Mouse (Mus musculus) kidney, embryonic 14.5 days (tissue): ENCODE data around the gene Stat5a. TPM values are rescaled to one million over a fixed set of nuclear protein-coding genes. Genes with fewer than 3 reads are reported as not detected.

Source experiments
- ATAC-seq: fragments of 200-750 bp; cut with Nextera tagmentation; 2 replicates; pipeline ENCODE4 v1.8.0; 2017; ENCODE audit warnings: moderate number of reproducible peaks, mild to moderate bottlenecking, moderate TSS enrichment, moderate library complexity; ENCODE audit not compliant: low FRiP score, low TSS enrichment
- H3K27ac ChIP-seq: fragments of 300-500 bp; sonication (generic); 2 replicates; pipeline ENCODE4 v1.5.1; 2014; ENCODE audit warnings: low read depth, mild to moderate bottlenecking, low read length, moderate library complexity, mixed read lengths
- H3K27me3 ChIP-seq: fragments of 300-500 bp; sonication (generic); 2 replicates; pipeline ENCODE4 v1.6.1; 2014; ENCODE audit warnings: mild to moderate bottlenecking, low read length; ENCODE audit not compliant: control insufficient read depth, insufficient read depth
- H3K36me3 ChIP-seq: fragments of 300-500 bp; sonication (generic); 2 replicates; pipeline ENCODE4 v1.6.1; 2014; ENCODE audit warnings: low read length, mixed read lengths; ENCODE audit not compliant: control insufficient read depth, insufficient read depth
- H3K4me1 ChIP-seq: fragments of 300-500 bp; sonication (generic); 2 replicates; pipeline ENCODE4 v1.6.1; 2014; ENCODE audit warnings: low read length, mixed read lengths; ENCODE audit not compliant: control insufficient read depth, insufficient read depth
- H3K4me2 ChIP-seq: fragments of 300-500 bp; sonication (generic); replicated peaks from 2 replicates; pipeline ENCODE4 v1.6.1; 2014; ENCODE audit warnings: low read depth, mild to moderate bottlenecking, low read length
- H3K4me3 ChIP-seq: fragments of 300-500 bp; sonication (generic); 2 replicates; pipeline ENCODE4 v1.5.1; 2014; ENCODE audit warnings: mild to moderate bottlenecking, low read length
- H3K9ac ChIP-seq: fragments of 300-500 bp; sonication (generic); 2 replicates; pipeline ENCODE4 v1.6.1; 2014; ENCODE audit warnings: low read depth, mild to moderate bottlenecking, low read length, moderate library complexity
- H3K9me3 ChIP-seq: fragments of 300-500 bp; sonication (generic); 2 replicates; pipeline ENCODE4 v1.6.1; 2016; ENCODE audit warnings: low read length; ENCODE audit not compliant: control insufficient read depth
- WGBS: fragments of 180-500 bp; shearing (Covaris S2); extraction: QIAGEN DNeasy Blood & Tissue Kit; methylation state at CpG from one replicate; pipeline ENCODE4 v1.1.7; 2014; 5-methylcytosine and 5-hydroxymethylcytosine counted together
- polyA plus RNA-seq: library from polyadenylated mRNA; unstranded; fragments of >200 nt; fragmentation: Nextera tagmentation; extraction: Ambion mirVana; gene quantifications from 2 replicates; pipeline ENCODE4 v1.2.1, GENCODE M21; 2014

Stat5a gene
- 2.0 and 3.0 TPM in 2 replicates for polyA plus RNA-seq

DNA sequence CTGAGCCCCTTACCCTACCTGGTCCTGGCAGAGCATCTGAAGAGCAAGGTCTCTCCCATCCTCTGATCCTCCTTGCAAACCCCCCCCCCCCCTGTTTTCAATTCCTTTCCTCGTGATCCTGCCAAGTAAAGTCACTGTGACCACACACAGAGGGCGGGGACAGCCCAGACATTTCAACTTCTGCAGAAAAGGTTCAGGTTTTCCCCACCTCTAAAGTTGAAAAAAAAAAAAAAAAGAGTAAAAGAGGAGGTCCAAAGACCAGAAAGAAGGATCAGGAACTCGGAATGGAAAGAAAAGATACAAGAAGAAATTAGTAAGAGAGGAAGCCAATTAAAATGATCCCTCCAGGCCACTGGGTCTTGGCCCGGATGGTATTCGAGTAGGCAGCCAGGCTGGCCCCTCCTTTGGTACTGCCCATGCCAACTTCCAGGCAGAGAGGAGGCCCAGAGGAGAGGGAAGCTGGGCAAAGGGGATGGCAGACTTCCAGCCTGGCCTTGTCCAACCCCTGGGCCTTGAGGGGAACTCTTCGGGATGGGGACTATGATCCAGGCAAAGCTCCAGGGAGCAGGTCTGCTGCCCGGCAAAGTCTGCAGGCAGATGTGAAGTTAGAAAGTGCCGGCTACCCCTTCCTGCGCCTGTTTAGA lies at the start of gene Stat5a:
Stat5a (plus strand) TSS at position 417 of the 644 bp plus-strand sequence.
- Histone ChIP-seq H3K27me3 (peaks cover 15% of the 10 kb centered on the region; the same call in 1 of the 2 replicates), H3K36me3 (no peaks in the 10 kb centered on the region), H3K9ac (peak within 1 kb of the TSS; percentile 54), H3K9me3 (no peaks in the 10 kb centered on the region), H3K4me1 (no peaks in the 10 kb centered on the region), H3K4me3 (peak within 1 kb of the TSS; percentile 51), H3K4me2 (peak within 1 kb of the TSS; percentile 58), H3K27ac (no peak within 1 kb of the TSS)
- no peak for ATAC-seq
- 54% methylated on average over 9 of the region's 9 CpGs for WGBS

DNA sequence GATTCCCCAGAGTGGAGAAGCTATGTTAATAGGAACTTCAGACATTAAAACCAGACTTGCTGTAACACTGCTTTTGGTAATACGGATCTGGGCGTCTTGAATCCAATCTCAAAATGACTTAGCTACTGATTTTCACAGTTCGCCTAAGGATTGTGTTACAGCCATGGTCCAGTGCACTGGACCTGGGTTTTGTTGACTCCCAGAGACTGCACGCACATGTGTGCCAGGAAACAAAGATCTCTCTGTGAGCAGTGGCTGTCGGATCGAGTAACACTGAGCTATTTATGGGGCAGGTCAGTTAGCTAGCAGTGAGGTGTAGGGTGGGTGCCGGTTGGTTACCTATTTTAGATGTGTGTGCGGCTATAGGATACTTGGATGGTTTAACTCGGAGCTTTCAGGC lies 48.6 kb upstream of the Stat5a start:
- peak; percentile 88 for ATAC-seq
- Histone ChIP-seq H3K4me1 (peaks cover 3% of the 10 kb centered on the region; the same call in 1 of the 2 replicates), H3K4me3 (no peak overlapping the region), H3K9ac (no peak overlapping the region), H3K27ac (no peak overlapping the region; the same call in 1 of the 2 replicates), H3K36me3 (no peaks in the 10 kb centered on the region), H3K27me3 (no peaks in the 10 kb centered on the region), H3K9me3 (no peaks in the 10 kb centered on the region), H3K4me2 (no peak overlapping the region)
- WGBS = 32% methylated on average over 9 of the region's 9 CpGs

DNA sequence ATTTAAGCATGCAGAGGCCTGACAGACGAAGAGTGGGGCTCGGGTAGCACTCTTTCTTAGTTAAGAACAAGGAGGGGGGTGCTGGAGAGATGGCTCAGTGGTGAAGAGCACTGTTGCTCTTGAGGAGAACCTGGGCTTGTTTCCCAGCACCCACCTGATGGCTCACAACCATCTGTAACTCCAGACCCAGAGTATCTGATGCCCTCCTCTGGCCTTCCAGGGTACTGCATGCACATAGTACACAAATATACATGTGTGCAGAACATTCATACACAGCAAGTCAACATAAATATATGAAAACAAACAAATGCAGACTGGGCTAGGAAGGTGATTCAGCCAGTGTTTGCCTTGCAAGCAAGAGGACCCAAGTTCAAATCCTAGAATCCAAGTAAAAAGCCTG lies 48.0 kb upstream of the Stat5a start:
- no peak overlapping the region for H3K4me2 ChIP-seq
- WGBS = 78% methylated on average over 2 of the region's 2 CpGs
- H3K27me3 ChIP-seq = no peaks in the 10 kb centered on the region
- no peak for ATAC-seq
- H3K4me1 ChIP-seq = peaks cover 3% of the 10 kb centered on the region; the same call in 1 of the 2 replicates
- no peak overlapping the region for H3K9ac ChIP-seq
- no peaks in the 10 kb centered on the region for H3K36me3 ChIP-seq
- H3K27ac ChIP-seq = peak overlapping the region; percentile 55; the same call in 1 of the 2 replicates
- H3K9me3 ChIP-seq = no peaks in the 10 kb centered on the region
- H3K4me3 ChIP-seq = no peak overlapping the region

DNA sequence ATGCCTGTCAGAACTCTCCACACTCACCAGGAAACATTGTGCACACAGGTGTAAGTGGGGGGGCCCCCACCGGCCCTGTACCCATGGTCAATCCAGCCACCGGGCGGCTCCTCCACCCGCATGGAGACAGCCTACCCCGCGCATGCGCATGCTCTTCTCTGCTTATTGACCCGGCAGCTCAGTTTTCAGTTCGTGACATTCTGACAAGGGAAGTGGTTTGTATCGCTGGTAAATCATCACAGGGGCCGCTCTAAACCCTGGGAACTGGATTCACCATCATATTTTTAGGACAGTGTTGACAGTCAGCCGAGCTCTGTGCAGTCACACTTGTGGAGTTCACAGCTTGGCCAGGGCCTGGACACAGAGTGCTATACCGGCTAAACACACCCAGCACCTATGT lies 44.7 kb upstream of the Stat5a start:
- Histone ChIP-seq H3K27ac (no peak overlapping the region), H3K4me2 (peak overlapping the region; percentile 35)
- 0 out of 2 replicates have a peak, but pooled peaks have one; percentile 37 for ATAC-seq

DNA sequence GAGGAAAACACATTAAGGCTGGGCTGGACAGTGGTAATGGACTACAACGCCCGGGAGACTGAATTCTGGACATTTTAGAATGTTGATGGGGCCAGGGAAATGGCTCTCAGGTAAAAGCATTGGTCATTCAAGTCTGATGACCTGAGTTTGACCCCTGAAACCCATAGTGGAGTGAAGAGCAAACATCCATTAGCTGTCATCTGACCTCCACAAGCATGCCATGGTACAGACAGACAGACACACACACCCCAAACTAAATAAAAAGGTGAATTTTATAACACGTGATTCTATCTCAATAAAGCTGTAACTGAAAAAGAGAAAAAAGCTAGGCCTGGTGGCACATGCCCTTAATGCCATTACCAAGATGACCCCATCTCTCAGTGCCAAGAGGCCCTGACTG lies 42.8 kb upstream of the Stat5a start:
- Histone ChIP-seq H3K36me3 (no peaks in the 10 kb centered on the region), H3K4me1 (no peaks in the 10 kb centered on the region), H3K27me3 (no peaks in the 10 kb centered on the region), H3K4me3 (no peak overlapping the region), H3K4me2 (no peak overlapping the region), H3K9ac (no peak overlapping the region), H3K27ac (no peak overlapping the region), H3K9me3 (no peaks in the 10 kb centered on the region)
- ATAC-seq = no peak
- WGBS = 52% methylated on average over 3 of the region's 3 CpGs

More for the DNA sequence above, 44.7 kb upstream of the Stat5a start:
- Histone ChIP-seq H3K36me3 (no peaks in the 10 kb centered on the region), H3K9ac (peak overlapping the region; percentile 34; the same call in 1 of the 2 replicates), H3K27me3 (no peaks in the 10 kb centered on the region), H3K9me3 (no peaks in the 10 kb centered on the region), H3K4me1 (peaks cover 3% of the 10 kb centered on the region; the same call in 1 of the 2 replicates), H3K4me3 (no peak overlapping the region)
- 18% methylated on average over 13 of the region's 13 CpGs for WGBS

DNA sequence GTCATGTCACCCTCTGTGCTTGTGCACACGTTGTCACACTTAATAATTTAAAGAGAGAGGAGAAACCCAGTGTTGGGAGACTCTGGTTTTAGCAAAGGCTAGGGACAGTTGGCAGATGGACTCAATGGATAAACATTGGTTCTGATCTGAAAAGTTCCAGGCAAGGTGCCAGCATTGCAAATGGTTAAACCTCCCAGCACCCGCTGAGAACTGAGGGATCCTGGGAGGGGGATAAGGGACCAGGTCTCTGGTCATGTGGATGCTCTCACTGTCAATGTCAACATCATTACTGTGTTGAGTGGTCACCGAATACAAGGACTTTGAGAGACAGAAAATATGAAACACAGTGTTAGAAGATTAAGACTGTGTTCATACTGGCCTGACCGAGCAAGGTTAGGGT lies 42.4 kb upstream of the Stat5a start:
- no peaks in the 10 kb centered on the region for H3K36me3 ChIP-seq
- WGBS = 68% methylated on average over 4 of the region's 4 CpGs
- H3K4me2 ChIP-seq = no peak overlapping the region
- no peaks in the 10 kb centered on the region for H3K27me3 ChIP-seq
- no peak overlapping the region for H3K9ac ChIP-seq
- no peak overlapping the region for H3K27ac ChIP-seq
- no peak for ATAC-seq
- H3K9me3 ChIP-seq = no peaks in the 10 kb centered on the region
- H3K4me1 ChIP-seq = no peaks in the 10 kb centered on the region
- H3K4me3 ChIP-seq = no peak overlapping the region

DNA sequence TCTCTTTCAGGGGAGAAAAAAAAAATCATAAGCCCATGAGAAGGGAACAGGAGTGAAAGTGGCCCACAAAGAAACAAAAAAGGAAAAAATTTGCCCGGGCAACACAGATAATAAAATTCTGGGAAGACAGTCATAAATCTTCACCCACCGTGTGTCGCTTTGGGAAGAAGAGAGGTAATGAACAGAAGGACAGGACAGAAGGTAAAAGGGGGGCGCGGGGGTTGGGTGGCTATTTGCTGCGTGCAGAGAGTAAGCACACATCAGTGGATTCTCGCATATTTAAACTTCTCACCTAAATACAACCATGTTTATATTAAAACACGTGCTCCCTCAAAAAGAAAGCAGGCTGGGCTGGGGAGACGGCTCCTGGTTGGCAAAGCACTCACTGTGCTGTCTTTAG lies 41.8 kb upstream of the Stat5a start:
- no peaks in the 10 kb centered on the region for H3K4me1 ChIP-seq
- WGBS = 48% methylated on average over 9 of the region's 9 CpGs

DNA sequence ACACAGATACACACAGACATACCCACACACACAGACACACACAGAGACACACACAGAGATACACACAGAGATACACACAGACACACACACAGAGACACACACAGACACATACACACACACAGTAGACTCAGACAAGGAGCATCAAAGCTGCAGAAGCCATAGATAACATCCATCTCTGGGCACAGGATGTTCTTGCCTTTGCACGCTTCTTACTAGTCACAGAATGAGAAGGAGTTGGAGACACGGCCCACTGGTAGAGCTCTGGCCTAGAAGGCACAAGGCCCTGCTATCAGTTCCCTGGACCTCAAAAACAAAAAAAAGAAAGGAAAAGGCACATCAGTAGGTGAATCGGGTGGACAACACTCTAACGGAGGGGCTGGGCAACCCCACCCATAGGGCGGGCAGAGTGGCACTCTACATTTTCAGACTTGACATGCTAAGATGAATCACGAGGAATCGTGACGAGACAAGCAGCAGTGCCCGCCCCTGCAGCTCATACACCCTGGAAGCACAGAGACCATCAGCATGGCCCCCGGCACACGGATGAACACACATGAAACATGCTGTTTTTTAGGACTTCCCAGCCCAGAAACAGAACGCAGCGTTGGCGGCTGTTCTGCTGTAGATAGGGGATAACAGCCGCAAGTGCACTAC lies 40.7 kb upstream of the Stat5a start:
- WGBS = 93% methylated on average over 15 of the region's 15 CpGs

More for the DNA sequence above, 41.8 kb upstream of the Stat5a start:
- no peaks in the 10 kb centered on the region for H3K9me3 ChIP-seq
- no peak overlapping the region for H3K27ac ChIP-seq
- no peaks in the 10 kb centered on the region for H3K27me3 ChIP-seq
- no peaks in the 10 kb centered on the region for H3K36me3 ChIP-seq
- no peak overlapping the region for H3K9ac ChIP-seq
- no peak overlapping the region for H3K4me3 ChIP-seq
- H3K4me2 ChIP-seq = no peak overlapping the region
- ATAC-seq = no peak

DNA sequence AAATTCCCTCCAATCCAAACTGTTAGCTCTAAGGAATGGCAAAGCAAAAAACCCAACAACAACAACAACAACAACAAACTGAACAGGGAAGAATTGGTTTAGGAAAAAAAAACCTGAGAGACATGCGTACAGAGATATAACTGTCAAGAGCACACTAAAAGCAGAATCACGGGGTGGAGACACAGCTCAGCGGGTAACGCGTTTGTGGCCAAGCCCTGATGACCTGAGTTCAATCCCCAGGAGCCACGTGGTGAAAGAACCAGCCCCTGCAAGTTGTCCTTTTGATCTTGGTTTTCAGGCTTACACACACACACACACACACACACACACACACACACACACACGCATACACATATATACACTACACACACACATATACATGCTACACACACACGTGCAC lies 40.1 kb upstream of the Stat5a start:
- Histone ChIP-seq H3K4me2 (no peak overlapping the region), H3K9ac (no peak overlapping the region), H3K4me3 (no peak overlapping the region), H3K27me3 (no peaks in the 10 kb centered on the region), H3K9me3 (no peaks in the 10 kb centered on the region), H3K27ac (no peak overlapping the region), H3K36me3 (no peaks in the 10 kb centered on the region), H3K4me1 (no peaks in the 10 kb centered on the region)
- no peak for ATAC-seq
- 68% methylated on average over 8 of the region's 8 CpGs for WGBS

More for the DNA sequence above, 40.7 kb upstream of the Stat5a start:
- H3K27me3 ChIP-seq = no peaks in the 10 kb centered on the region
- ATAC-seq = no peak
- no peaks in the 10 kb centered on the region for H3K36me3 ChIP-seq
- no peak overlapping the region for H3K4me3 ChIP-seq
- no peak overlapping the region for H3K27ac ChIP-seq
- H3K9me3 ChIP-seq = no peaks in the 10 kb centered on the region
- H3K4me1 ChIP-seq = no peaks in the 10 kb centered on the region
- no peak overlapping the region for H3K4me2 ChIP-seq
- H3K9ac ChIP-seq = no peak overlapping the region
